Mouse (Mus musculus): ENCODE results near the gene Ppme1. TPM values are rescaled to one million over a fixed set of nuclear protein-coding genes. Genes with fewer than 3 reads are reported as not detected.

The Ppme1 gene
- 44.9 to 68.1 TPM (median 64.4 TPM) in 3 replicates for total RNA-seq (2017)

- ATAC-seq (replicated peaks; ENCODE audit: insufficient number of reproducible peaks, low FRiP score, low TSS enrichment, poor library complexity, severe bottlenecking): peak; percentile 99
Measured at GRCm38 (mm10) chr7:100371495-100372451, at the start of gene Ppme1, which contains the start of gene C2cd3. TSS of gene Ppme1 (minus strand) at chr7:100372307. TSS of gene C2cd3 (plus strand) at chr7:100372233.

GRCm38 (mm10) chr7:100408684-100409083, 36.6 kb upstream of the Ppme1 start:
- ATAC-seq (replicated peaks; ENCODE audit: insufficient number of reproducible peaks, low FRiP score, low TSS enrichment, poor library complexity, severe bottlenecking): no peak

- ATAC-seq (replicated peaks; ENCODE audit: insufficient number of reproducible peaks, low FRiP score, low TSS enrichment, poor library complexity, severe bottlenecking): no peak
Measured at GRCm38 (mm10) chr7:100407677-100408076, 35.6 kb upstream of the Ppme1 start.

- ATAC-seq (replicated peaks; ENCODE audit: insufficient number of reproducible peaks, low FRiP score, low TSS enrichment, poor library complexity, severe bottlenecking): no peak
Measured at GRCm38 (mm10) chr7:100402715-100403114, 30.6 kb upstream of the Ppme1 start.

- ATAC-seq (replicated peaks; ENCODE audit: insufficient number of reproducible peaks, low FRiP score, low TSS enrichment, poor library complexity, severe bottlenecking): no peak
Measured at GRCm38 (mm10) chr7:100400899-100401539, 28.9 kb upstream of the Ppme1 start.

GRCm38 (mm10) chr7:100399231-100399913, 27.3 kb upstream of the Ppme1 start:
- ATAC-seq (replicated peaks; ENCODE audit: insufficient number of reproducible peaks, low FRiP score, low TSS enrichment, poor library complexity, severe bottlenecking): no peak

GRCm38 (mm10) chr7:100392265-100392664, 20.2 kb upstream of the Ppme1 start:
- no peak for ATAC-seq (replicated peaks; ENCODE audit: insufficient number of reproducible peaks, low FRiP score, low TSS enrichment, poor library complexity, severe bottlenecking)

- ATAC-seq (replicated peaks; ENCODE audit: insufficient number of reproducible peaks, low FRiP score, low TSS enrichment, poor library complexity, severe bottlenecking): no peak
Measured at GRCm38 (mm10) chr7:100390166-100390565, 18.1 kb upstream of the Ppme1 start.

- ATAC-seq (replicated peaks; ENCODE audit: insufficient number of reproducible peaks, low FRiP score, low TSS enrichment, poor library complexity, severe bottlenecking): no peak
Measured at GRCm38 (mm10) chr7:100388174-100388573, 16.1 kb upstream of the Ppme1 start.

- ATAC-seq (replicated peaks; ENCODE audit: insufficient number of reproducible peaks, low FRiP score, low TSS enrichment, poor library complexity, severe bottlenecking): no peak
Measured at GRCm38 (mm10) chr7:100383207-100383606, 11.1 kb upstream of the Ppme1 start.

GRCm38 (mm10) chr7:100381161-100381560, 9.1 kb upstream of the Ppme1 start:
- no peak for ATAC-seq (replicated peaks; ENCODE audit: insufficient number of reproducible peaks, low FRiP score, low TSS enrichment, poor library complexity, severe bottlenecking)

GRCm38 (mm10) chr7:100378257-100378656, 6.2 kb upstream of the Ppme1 start:
- ATAC-seq (replicated peaks; ENCODE audit: insufficient number of reproducible peaks, low FRiP score, low TSS enrichment, poor library complexity, severe bottlenecking): no peak

- ATAC-seq (replicated peaks; ENCODE audit: insufficient number of reproducible peaks, low FRiP score, low TSS enrichment, poor library complexity, severe bottlenecking): no peak
Measured at GRCm38 (mm10) chr7:100372452-100372980, 409 bp upstream of the Ppme1 start.

GRCm38 (mm10) chr7:100364888-100365287, 7.2 kb downstream of the Ppme1 start:
- ATAC-seq (replicated peaks; ENCODE audit: insufficient number of reproducible peaks, low FRiP score, low TSS enrichment, poor library complexity, severe bottlenecking): no peak

GRCm38 (mm10) chr7:100363162-100363561, 8.9 kb downstream of the Ppme1 start:
- no peak for ATAC-seq (replicated peaks; ENCODE audit: insufficient number of reproducible peaks, low FRiP score, low TSS enrichment, poor library complexity, severe bottlenecking)

GRCm38 (mm10) chr7:100357856-100358255, 14.3 kb downstream of the Ppme1 start:
- no peak for ATAC-seq (replicated peaks; ENCODE audit: insufficient number of reproducible peaks, low FRiP score, low TSS enrichment, poor library complexity, severe bottlenecking)

- no peak for ATAC-seq (replicated peaks; ENCODE audit: insufficient number of reproducible peaks, low FRiP score, low TSS enrichment, poor library complexity, severe bottlenecking)
Measured at GRCm38 (mm10) chr7:100356768-100357167, 15.3 kb downstream of the Ppme1 start.

GRCm38 (mm10) chr7:100356324-100356723, 15.8 kb downstream of the Ppme1 start:
- no peak for ATAC-seq (replicated peaks; ENCODE audit: insufficient number of reproducible peaks, low FRiP score, low TSS enrichment, poor library complexity, severe bottlenecking)

GRCm38 (mm10) chr7:100354984-100355383, 17.1 kb downstream of the Ppme1 start:
- ATAC-seq (replicated peaks; ENCODE audit: insufficient number of reproducible peaks, low FRiP score, low TSS enrichment, poor library complexity, severe bottlenecking): no peak
